Mouse (Mus musculus) embryonic facial prominence, embryonic 10.5 days (tissue): Measurements from ENCODE around the gene Hbp1. TPM values are rescaled to one million over a fixed set of nuclear protein-coding genes. Genes with fewer than 3 reads are reported as not detected.
A peak's percentile ranks its signal among the peaks of the same experiment; 100 is the strongest.

Source experiments
- DNase-seq: peaks from one replicate; pipeline ENCODE4 v3.0.0-alpha.2; 2017; ENCODE audit warnings: low spot score
- H3K27ac ChIP-seq: fragments of 300-500 bp; sonication (generic); replicated peaks from 2 replicates; pipeline ENCODE4 v1.5.1; 2016; ENCODE audit warnings: mild to moderate bottlenecking
- H3K27me3 ChIP-seq: fragments of 300-500 bp; sonication (generic); replicated peaks from 2 replicates; pipeline ENCODE4 v1.6.1; 2016; ENCODE audit warnings: low read depth, mild to moderate bottlenecking; ENCODE audit not compliant: poor library complexity, severe bottlenecking
- H3K36me3 ChIP-seq: fragments of 300-500 bp; sonication (generic); replicated peaks from 2 replicates; pipeline ENCODE4 v1.6.1; 2016; ENCODE audit warnings: mild to moderate bottlenecking, moderate library complexity
- H3K4me1 ChIP-seq: fragments of 300-500 bp; sonication (generic); 2 replicates; pipeline ENCODE4 v1.6.1; 2016
- H3K4me3 ChIP-seq: fragments of 300-500 bp; sonication (generic); 2 replicates; pipeline ENCODE4 v1.5.1; 2016; ENCODE audit warnings: mild to moderate bottlenecking, moderate library complexity
- H3K9me3 ChIP-seq: fragments of 300-500 bp; sonication (generic); 2 replicates; pipeline ENCODE4 v1.6.1; 2016; ENCODE audit warnings: mild to moderate bottlenecking
- WGBS: fragments of 180-500 bp; shearing (Covaris S2); methylation state at CpG from one replicate; pipeline ENCODE4 v1.1.7; 2016; 5-methylcytosine and 5-hydroxymethylcytosine counted together
- polyA plus RNA-seq: library from polyadenylated mRNA; unstranded; fragments of >200 nt; fragmentation: Nextera tagmentation; extraction: Ambion mirVana; gene quantifications from 2 replicates; pipeline ENCODE4 v1.2.1, GENCODE M21; 2016

Hbp1 gene
- polyA plus RNA-seq, 1 experiment from 2014 or later, result 103 TPM

GRCm38 (mm10) chr12:31948101-31949000 is 2.0 kb downstream of the Hbp1 start:
- 41% methylated on average over 7 of the region's 7 CpGs for WGBS
- no peaks in the 10 kb centered on the region for H3K9me3 ChIP-seq
- H3K27me3 ChIP-seq, result no peaks in the 10 kb centered on the region
- peak overlapping the region; percentile 96 for H3K4me3 ChIP-seq
- H3K36me3 ChIP-seq, result peaks cover 9% of the 10 kb centered on the region
- no peak for DNase-seq
- H3K27ac ChIP-seq, result peak overlapping the region; percentile 100
- H3K4me1 ChIP-seq, result peaks cover 8% of the 10 kb centered on the region; the same call in 1 of the 2 replicates

GRCm38 (mm10) chr12:31947476-31947875 is 2.9 kb downstream of the Hbp1 start:
- H3K36me3 ChIP-seq, result peaks cover 18% of the 10 kb centered on the region
- no peak overlapping the region for H3K4me3 ChIP-seq
- H3K4me1 ChIP-seq, result peaks cover 8% of the 10 kb centered on the region; the same call in 1 of the 2 replicates
- H3K27me3 ChIP-seq, result no peaks in the 10 kb centered on the region
- H3K9me3 ChIP-seq, result no peaks in the 10 kb centered on the region
- H3K27ac ChIP-seq, result no peak overlapping the region
- WGBS, result 97% methylated on average over 5 of the region's 5 CpGs
- DNase-seq, result no peak

GRCm38 (mm10) chr12:31944405-31944804 is 5.9 kb downstream of the Hbp1 start:
- no peak for DNase-seq
- H3K9me3 ChIP-seq, result no peaks in the 10 kb centered on the region
- H3K27me3 ChIP-seq, result no peaks in the 10 kb centered on the region
- peaks cover 46% of the 10 kb centered on the region for H3K36me3 ChIP-seq
- no peak overlapping the region for H3K27ac ChIP-seq
- 92% methylated on average over 2 of the region's 2 CpGs for WGBS
- H3K4me1 ChIP-seq, result no peaks in the 10 kb centered on the region
- H3K4me3 ChIP-seq, result no peak overlapping the region

- Histone ChIP-seq H3K27me3 (no peaks in the 10 kb centered on the region), H3K4me3 (no peak overlapping the region), H3K27ac (no peak overlapping the region), H3K36me3 (peaks cover 59% of the 10 kb centered on the region), H3K4me1 (no peaks in the 10 kb centered on the region), H3K9me3 (no peaks in the 10 kb centered on the region)
- DNase-seq, result no peak
- WGBS, result 91% methylated on average over 4 of the region's 4 CpGs
Observed at GRCm38 (mm10) chr12:31943020-31943654, 7.2 kb downstream of the Hbp1 start.

- Histone ChIP-seq H3K27me3 (no peaks in the 10 kb centered on the region), H3K9me3 (no peaks in the 10 kb centered on the region), H3K27ac (no peak overlapping the region), H3K36me3 (peaks cover 96% of the 10 kb centered on the region), H3K4me1 (peaks cover 4% of the 10 kb centered on the region; the same call in 1 of the 2 replicates), H3K4me3 (no peak overlapping the region)
- no peak for DNase-seq
Observed at GRCm38 (mm10) chr12:31939026-31939425, 11.3 kb downstream of the Hbp1 start.

- Histone ChIP-seq H3K9me3 (no peaks in the 10 kb centered on the region), H3K4me3 (no peak overlapping the region), H3K27me3 (no peaks in the 10 kb centered on the region), H3K36me3 (peaks cover 95% of the 10 kb centered on the region), H3K4me1 (peaks cover 4% of the 10 kb centered on the region; the same call in 1 of the 2 replicates), H3K27ac (no peak overlapping the region)
- DNase-seq, result no peak
- WGBS, result 91% methylated on average over 4 of the region's 4 CpGs
Observed at GRCm38 (mm10) chr12:31938391-31938997, 11.8 kb downstream of the Hbp1 start.

- Histone ChIP-seq H3K27me3 (no peaks in the 10 kb centered on the region), H3K4me1 (peaks cover 4% of the 10 kb centered on the region; the same call in 1 of the 2 replicates), H3K9me3 (no peaks in the 10 kb centered on the region), H3K27ac (no peak overlapping the region), H3K4me3 (no peak overlapping the region), H3K36me3 (peaks cover 95% of the 10 kb centered on the region)
- WGBS, result 89% methylated on average over 3 of the region's 3 CpGs
- DNase-seq, result no peak
Observed at GRCm38 (mm10) chr12:31937613-31938012, 12.7 kb downstream of the Hbp1 start.

- H3K9me3 ChIP-seq, result no peaks in the 10 kb centered on the region
- H3K27ac ChIP-seq, result no peak overlapping the region
- H3K4me1 ChIP-seq, result peaks cover 4% of the 10 kb centered on the region; the same call in 1 of the 2 replicates
- H3K4me3 ChIP-seq, result no peak overlapping the region
- H3K36me3 ChIP-seq, result peaks cover 95% of the 10 kb centered on the region
- H3K27me3 ChIP-seq, result no peaks in the 10 kb centered on the region
- WGBS, result 31% methylated on average over 6 of the region's 6 CpGs
- DNase-seq, result peak; percentile 46
Observed at GRCm38 (mm10) chr12:31936657-31937300, 13.6 kb downstream of the Hbp1 start.

GRCm38 (mm10) chr12:31931818-31932217 is 18.5 kb downstream of the Hbp1 start:
- Histone ChIP-seq H3K27me3 (no peaks in the 10 kb centered on the region), H3K36me3 (peaks cover 99% of the 10 kb centered on the region), H3K4me1 (no peaks in the 10 kb centered on the region; the same call in 1 of the 2 replicates), H3K27ac (no peak overlapping the region), H3K9me3 (no peaks in the 10 kb centered on the region), H3K4me3 (no peak overlapping the region)
- WGBS, result 93% methylated on average over 3 of the region's 3 CpGs
- no peak for DNase-seq

- Histone ChIP-seq H3K27ac (no peak overlapping the region), H3K4me3 (no peak overlapping the region), H3K4me1 (no peaks in the 10 kb centered on the region), H3K27me3 (no peaks in the 10 kb centered on the region), H3K36me3 (peaks cover 93% of the 10 kb centered on the region), H3K9me3 (no peaks in the 10 kb centered on the region)
- DNase-seq, result no peak
- WGBS, result 88% methylated on average over 3 of the region's 3 CpGs
Observed at GRCm38 (mm10) chr12:31928498-31928897, 21.8 kb downstream of the Hbp1 start.

GRCm38 (mm10) chr12:31926661-31927061 is 23.7 kb downstream of the Hbp1 start:
- no peaks in the 10 kb centered on the region for H3K4me1 ChIP-seq
- 65% methylated on average over 4 of the region's 4 CpGs for WGBS
- H3K36me3 ChIP-seq, result peaks cover 75% of the 10 kb centered on the region
- DNase-seq, result peak; percentile 69
- no peak overlapping the region for H3K27ac ChIP-seq
- H3K27me3 ChIP-seq, result no peaks in the 10 kb centered on the region
- no peak overlapping the region for H3K4me3 ChIP-seq
- no peaks in the 10 kb centered on the region for H3K9me3 ChIP-seq

GRCm38 (mm10) chr12:31925343-31925742 is 25.0 kb downstream of the Hbp1 start:
- 87% methylated on average over 6 of the region's 6 CpGs for WGBS
- Histone ChIP-seq H3K9me3 (no peaks in the 10 kb centered on the region), H3K36me3 (peaks cover 65% of the 10 kb centered on the region), H3K27ac (no peak overlapping the region), H3K27me3 (no peaks in the 10 kb centered on the region), H3K4me3 (no peak overlapping the region), H3K4me1 (no peaks in the 10 kb centered on the region)
- no peak for DNase-seq
